Mouse (Mus musculus) MEL (cell line): ENCODE results near the gene Ifitm10. TPM values are rescaled to one million over a fixed set of nuclear protein-coding genes. Genes with fewer than 3 reads are reported as not detected.
"Not testable (repeated sequence)": the region's sequence is repeated elsewhere in the genome, so short reads cannot be mapped to it uniquely, and the experiment has no call there.

Experiments used
- DNase-seq: peaks from one replicate; pipeline ENCODE4 v3.0.0; 2011; ENCODE audit warnings: low read depth, low spot score
- H3K27ac ChIP-seq: 2 replicates; pipeline ENCODE4 v1.5.1; 2012; ENCODE audit warnings: low read depth, mild to moderate bottlenecking, control low read depth, low read length, moderate library complexity; ENCODE audit not compliant: control insufficient read depth
- H3K27me3 ChIP-seq, 2 experiments: fragments of 150-350 bp in 1 of 2; sonication (generic) in 1 of 2; 2 replicates each; pipeline ENCODE4 v1.6.1; 2012; ENCODE audit warnings: low read length in 2 of 2, mild to moderate bottlenecking in 2 of 2, improper control_type of control experiment in 1 of 2, moderate library complexity in 1 of 2; ENCODE audit not compliant: insufficient read depth in 2 of 2, control insufficient read depth in 1 of 2
- H3K36me3 ChIP-seq, 2 experiments: 2 replicates each; pipeline ENCODE4 v1.6.1; 2012 to 2014; ENCODE audit warnings: low read length in 2 of 2, improper control_type of control experiment in 1 of 2, inconsistent platforms in 1 of 2, mild to moderate bottlenecking in 1 of 2; ENCODE audit not compliant: insufficient read depth in 2 of 2, control insufficient read depth in 1 of 2
- H3K4me1 ChIP-seq, 2 experiments: fragments of 150-350 bp in 1 of 2; sonication (generic) in 1 of 2; 2 replicates each; pipeline ENCODE4 v1.6.1; 2012; ENCODE audit warnings: low read length in 2 of 2, improper control_type of control experiment in 1 of 2, mild to moderate bottlenecking in 1 of 2; ENCODE audit not compliant: insufficient read depth in 2 of 2, control insufficient read depth in 1 of 2
- H3K4me3 ChIP-seq, 2 experiments: fragments of 150-350 bp in 1 of 2; sonication (generic) in 1 of 2; 2 replicates each; pipeline ENCODE4 v1.5.1; 2012; ENCODE audit warnings: low read depth in 2 of 2, low read length in 2 of 2, mild to moderate bottlenecking in 2 of 2, moderate library complexity in 2 of 2, control low read depth in 1 of 2, improper control_type of control experiment in 1 of 2; ENCODE audit not compliant: control insufficient read depth in 1 of 2, insufficient read depth in 1 of 2
- H3K79me2 ChIP-seq: 2 replicates; pipeline ENCODE4 v1.6.1; 2012; ENCODE audit warnings: mild to moderate bottlenecking, low read length, moderate library complexity; ENCODE audit not compliant: control insufficient read depth, poor library complexity, insufficient read depth
- H3K9ac ChIP-seq: 2 replicates; pipeline ENCODE4 v1.6.1; 2012; ENCODE audit warnings: low read depth, mild to moderate bottlenecking, control low read depth, low read length, moderate library complexity; ENCODE audit not compliant: control insufficient read depth, poor library complexity, severe bottlenecking
- H3K9me3 ChIP-seq: fragments of 150-350 bp; sonication (generic); replicated peaks from 2 replicates; pipeline ENCODE4 v1.6.1; 2012; ENCODE audit warnings: mild to moderate bottlenecking, low read length, improper control_type of control experiment, moderate library complexity; ENCODE audit not compliant: insufficient read depth
- CHD2 ChIP-seq: IDR thresholded peaks from 2 replicates; pipeline ENCODE4 v1.6.1; 2011; ENCODE audit warnings: low read length, improper control_type of control experiment
- ELF1 ChIP-seq: IDR thresholded peaks from 2 replicates; pipeline ENCODE4 v1.6.1; 2014; ENCODE audit warnings: low read depth, mild to moderate bottlenecking, inconsistent platforms, low read length, improper control_type of control experiment, moderate library complexity
- EP300 ChIP-seq, 2 experiments: IDR thresholded peaks; 2 replicates each; pipeline ENCODE4 v1.6.1; 2011; ENCODE audit warnings: improper control_type of control experiment in 2 of 2, low read length in 2 of 2, low read depth in 1 of 2, mild to moderate bottlenecking in 1 of 2
- ETS1 ChIP-seq: IDR thresholded peaks from 2 replicates; pipeline ENCODE4 v1.6.1; 2012; ENCODE audit warnings: low read depth, mild to moderate bottlenecking, inconsistent platforms, low read length, improper control_type of control experiment, moderate library complexity
- GATA1 ChIP-seq: IDR thresholded peaks from 2 replicates; pipeline ENCODE4 v1.6.1; 2011; ENCODE audit warnings: low read depth, low read length, improper control_type of control experiment
- JUND ChIP-seq: IDR thresholded peaks from 2 replicates; pipeline ENCODE4 v1.6.1; 2011; ENCODE audit warnings: low read depth, mild to moderate bottlenecking, improper control_type of control experiment, low read length
- MAX ChIP-seq: IDR thresholded peaks from 2 replicates; pipeline ENCODE4 v1.6.1; 2011; ENCODE audit warnings: low read length, improper control_type of control experiment
- POLR2AphosphoS5 ChIP-seq: IDR thresholded peaks from 2 replicates; pipeline ENCODE4 v1.6.1; 2012; ENCODE audit warnings: low read depth, borderline replicate concordance, mild to moderate bottlenecking, inconsistent platforms, low read length, moderate library complexity, mixed read lengths
- RAD21 ChIP-seq: IDR thresholded peaks from 2 replicates; pipeline ENCODE4 v1.6.1; 2011; ENCODE audit warnings: mild to moderate bottlenecking, low read depth, low read length, improper control_type of control experiment
- SIN3A ChIP-seq: IDR thresholded peaks from 2 replicates; pipeline ENCODE4 v1.6.1; 2012; ENCODE audit warnings: low read length, improper control_type of control experiment, inconsistent platforms
- SMC3 ChIP-seq: IDR thresholded peaks from 2 replicates; pipeline ENCODE4 v1.6.1; 2011; ENCODE audit warnings: low read depth, low read length, improper control_type of control experiment
- TCF12 ChIP-seq: IDR thresholded peaks from 2 replicates; pipeline ENCODE4 v1.6.1; 2014; ENCODE audit warnings: low read depth, mild to moderate bottlenecking, inconsistent platforms, low read length, improper control_type of control experiment, moderate library complexity
- UBTF ChIP-seq: IDR thresholded peaks from 2 replicates; pipeline ENCODE4 v1.6.1; 2012; ENCODE audit warnings: low read depth, mild to moderate bottlenecking, inconsistent platforms, low read length, improper control_type of control experiment, moderate library complexity, borderline replicate concordance; ENCODE audit not compliant: insufficient read depth
- ZC3H11A ChIP-seq: IDR thresholded peaks from 2 replicates; pipeline ENCODE4 v1.6.1; 2012; ENCODE audit warnings: low read depth, mild to moderate bottlenecking, inconsistent platforms, low read length, improper control_type of control experiment
- polyA plus RNA-seq, 2 experiments: library from polyadenylated mRNA; stranded (reverse) in 1 of 2; unstranded in 1 of 2; fragments of >175 nt in 1 of 2; fragments of >200 nt in 1 of 2; gene quantifications; 2 replicates each; pipeline versions ENCODE4 v1.2.1 to v1.2.4; 2012; ENCODE audit warnings: low replicate concordance in 2 of 2, low read depth in 1 of 2; ENCODE audit not compliant: insufficient read length in 2 of 2, insufficient read depth in 1 of 2, missing spikeins in 1 of 2
- total RNA-seq: library from RNA; depleted of rRNA; stranded (reverse); fragments of 300-350 nt; gene quantifications from 2 replicates; pipeline ENCODE4 v1.2.3, GENCODE M21; 2012

Gene Ifitm10
- total and polyA plus RNA-seq, 3 experiments, result 0.21 TPM; not detected in 2

GRCm38 (mm10) chr7:142407935-142408334, 34.4 kb upstream of the Ifitm10 start:
- H3K9me3 ChIP-seq, result no peaks in the 10 kb centered on the region
- no peak overlapping the region for H3K9ac ChIP-seq
- no peaks in the 10 kb centered on the region for H3K27me3 ChIP-seq
- H3K4me3 ChIP-seq, result no peak overlapping the region
- H3K36me3 ChIP-seq, result peaks cover 0 to 7% of the 10 kb centered on the region in 2 experiments; a peak in 2 of 4 replicates
- peaks cover 4 to 15% of the 10 kb centered on the region in 2 experiments for H3K4me1 ChIP-seq
- no peak for TF ChIP-seq POLR2AphosphoS5
- no peak for TF ChIP-seq EP300 (IDR thresholded peaks at IDR 0.05; ENCODE audit: low read depth in 1 of 2, low read length in 2 of 2)
- TF ChIP-seq RAD21, result peak; percentile 18
- no peak for TF ChIP-seq JUND
- peak; percentile 20; the same call in 1 of the 2 replicates for TF ChIP-seq ZC3H11A
- TF ChIP-seq SMC3, result peak; percentile 25
- H3K27ac ChIP-seq, result no peak overlapping the region
- no peaks in the 10 kb centered on the region for H3K79me2 ChIP-seq
- no peak for DNase-seq

DNA sequence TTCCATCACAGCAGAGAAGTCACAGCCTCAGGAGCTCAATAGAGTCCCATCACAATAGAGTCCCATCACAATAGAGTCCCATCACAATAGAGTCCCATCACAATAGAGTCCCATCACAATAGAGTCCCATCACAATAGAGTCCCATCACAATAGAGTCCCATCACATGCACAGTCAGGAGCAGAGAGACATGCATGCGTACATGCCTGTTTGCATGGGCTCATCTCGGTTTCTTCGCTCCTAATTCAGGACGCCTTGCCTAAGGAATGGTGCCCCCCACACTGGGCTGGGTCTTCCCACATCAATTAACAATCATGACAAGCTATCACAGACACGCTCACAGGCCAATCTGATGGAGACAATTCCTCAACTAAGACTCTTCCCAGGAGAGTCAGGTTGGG, 31.6 kb upstream of the Ifitm10 start:
- not testable (repeated sequence) for DNase-seq, H3K4me3 ChIP-seq, H3K27me3 ChIP-seq, H3K79me2 ChIP-seq, H3K27ac ChIP-seq, H3K9ac ChIP-seq, H3K9me3 ChIP-seq
- Histone ChIP-seq H3K36me3 (peaks cover 0 to 10% of the 10 kb centered on the region in 2 experiments; a peak in 2 of 4 replicates), H3K4me1 (peaks cover 4 to 18% of the 10 kb centered on the region in 2 experiments)

- DNase-seq, result peak; percentile 66
- H3K4me1 ChIP-seq, result peaks cover 4 to 32% of the 10 kb centered on the region in 2 experiments
Measured at GRCm38 (mm10) chr7:142403591-142403990, 30.0 kb upstream of the Ifitm10 start.

More at GRCm38 (mm10) chr7:142403591-142403990, 30.0 kb upstream of the Ifitm10 start:
- TF ChIP-seq MAX (0 out of 2 replicates have a peak, but pooled peaks have one; percentile 13), TCF12 (no peak), RAD21 (no peak), UBTF (no peak), ETS1 (peak; percentile 45; the same call in 1 of the 2 replicates), CHD2 (no peak), SIN3A (peak; percentile 66), EP300 (IDR thresholded peaks at IDR 0.05; ENCODE audit: low read depth in 1 of 2, low read length in 2 of 2) (peak in 1 of 2 experiments; percentile 45; a peak in 1 of 4 replicates), ELF1 (0 out of 2 replicates have a peak, but pooled peaks have one; percentile 44), GATA1 (0 out of 2 replicates have a peak, but pooled peaks have one; percentile 30)
- Histone ChIP-seq H3K27me3 (no peaks in the 10 kb centered on the region), H3K36me3 (peaks cover 0 to 18% of the 10 kb centered on the region in 2 experiments; a peak in 2 of 4 replicates), H3K27ac (no peak overlapping the region), H3K4me3 (no peak overlapping the region), H3K9me3 (no peaks in the 10 kb centered on the region), H3K79me2 (no peaks in the 10 kb centered on the region), H3K9ac (peak overlapping the region; percentile 27; the same call in 1 of the 2 replicates)
